Mouse (Mus musculus) brain, embryonic 14.5 days (tissue): ENCODE data around the gene Tbc1d22a.

Source experiments
- CTCF ChIP-seq: fragments of 200-500 bp; IDR thresholded peaks from 2 replicates; pipeline ENCODE4 v1.5.1; 2012; ENCODE audit warnings: inconsistent platforms, mild to moderate bottlenecking, moderate library complexity, borderline replicate concordance; ENCODE audit not compliant: insufficient read depth, insufficient read length; ENCODE audit errors: extremely low read depth
- POLR2A ChIP-seq: fragments of 200-500 bp; IDR thresholded peaks from 2 replicates; pipeline ENCODE4 v1.6.1; 2012; ENCODE audit warnings: mild to moderate bottlenecking, inconsistent platforms, borderline replicate concordance; ENCODE audit not compliant: poor library complexity, insufficient read depth, insufficient read length, severe bottlenecking; ENCODE audit errors: extremely low read depth

DNA sequence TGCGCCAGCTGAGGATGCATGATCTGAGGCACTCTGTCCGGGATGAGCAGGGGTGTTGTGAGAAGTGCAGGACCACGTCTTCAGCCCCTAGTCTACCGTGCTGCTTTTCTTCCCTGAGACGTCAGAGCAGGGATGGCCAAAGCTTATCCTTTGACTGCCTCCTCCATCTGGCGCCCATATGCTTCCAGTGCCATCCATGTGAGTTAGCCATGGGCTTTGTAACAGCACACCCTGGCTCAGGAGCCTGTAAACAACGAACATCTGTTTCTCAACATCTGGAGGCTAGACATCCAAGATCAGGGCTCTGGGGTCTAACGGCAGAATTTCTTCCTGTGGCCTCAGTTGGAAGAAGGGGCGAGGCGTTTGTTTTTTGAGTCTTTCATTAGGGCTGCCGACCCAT lies 259.2 kb downstream of the Tbc1d22a start:
- TF ChIP-seq CTCF (no peak), POLR2A (no peak)
